Mouse (Mus musculus): Measurements from ENCODE around the gene Cdh3. TPM values are rescaled to one million over a fixed set of nuclear protein-coding genes. Genes with fewer than 3 reads are reported as not detected.

Gene Cdh3
- polyA plus RNA-seq, 1 experiment from 2014 or later, result 2.6 TPM

DNA sequence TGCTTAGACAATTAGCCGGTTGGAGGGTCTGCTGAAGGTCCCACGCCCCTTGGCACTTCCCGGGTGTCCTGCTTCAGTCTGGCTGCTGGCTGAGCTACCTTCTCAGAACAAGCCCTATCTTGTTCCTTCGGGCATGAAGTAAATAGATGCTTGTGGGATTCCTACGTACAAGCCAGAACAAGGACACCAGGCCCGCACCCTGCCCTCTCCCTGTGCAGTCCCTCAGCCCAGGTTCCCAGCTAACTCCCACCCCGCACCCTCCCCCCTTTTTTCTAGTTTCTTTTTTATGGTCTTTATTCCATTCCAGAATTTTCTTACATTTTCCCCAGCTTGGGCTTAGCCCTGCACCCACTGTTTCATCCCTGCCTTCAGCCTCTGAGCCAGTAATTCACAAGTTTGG lies 9.9 kb downstream of the Cdh3 start:
- H3K9ac ChIP-seq (replicated peaks; ENCODE audit: low read depth), result no peak overlapping the region
- no peaks in the 10 kb centered on the region for H3K27me3 ChIP-seq (replicated peaks; ENCODE audit: insufficient read depth, low read length)
- DNase-seq (ENCODE audit: low spot score) (no peak), ATAC-seq (no peak)
- no peaks in the 10 kb centered on the region for H3K9me3 ChIP-seq (ENCODE audit: low read length)
- H3K27ac ChIP-seq (ENCODE audit: low read length), result no peak overlapping the region
- no peaks in the 10 kb centered on the region for H3K4me1 ChIP-seq (ENCODE audit: insufficient read depth, low read depth, low read length)
- TF ChIP-seq EP300 (IDR thresholded peaks at IDR 0.05) (no peak), CTCF (IDR thresholded peaks at IDR 0.05) (no peak)
- H3K36me3 ChIP-seq (ENCODE audit: insufficient read depth, low read length), result no peaks in the 10 kb centered on the region
- no peak overlapping the region for H3K4me3 ChIP-seq (ENCODE audit: low read depth, low read length)
- 71% methylated on average over 7 of the region's 7 CpGs for WGBS
- H3K4me2 ChIP-seq (replicated peaks; ENCODE audit: low read depth, low read length), result no peak overlapping the region

GRCm38 (mm10) chr8:106521845-106522244 lies 11.2 kb downstream of the Cdh3 start:
- no peak for TF ChIP-seq EP300 (IDR thresholded peaks at IDR 0.05)
- no peak for TF ChIP-seq CTCF (IDR thresholded peaks at IDR 0.05)
- Histone ChIP-seq H3K4me2 (replicated peaks; ENCODE audit: low read depth, low read length) (no peak overlapping the region), H3K27me3 (replicated peaks; ENCODE audit: insufficient read depth, low read length) (no peaks in the 10 kb centered on the region), H3K4me1 (ENCODE audit: insufficient read depth, low read depth, low read length) (no peaks in the 10 kb centered on the region), H3K9me3 (ENCODE audit: low read length) (no peaks in the 10 kb centered on the region), H3K36me3 (ENCODE audit: insufficient read depth, low read length) (no peaks in the 10 kb centered on the region), H3K9ac (replicated peaks; ENCODE audit: low read depth) (no peak overlapping the region), H3K4me3 (ENCODE audit: low read depth, low read length) (no peak overlapping the region), H3K27ac (ENCODE audit: low read length) (no peak overlapping the region)
- DNase-seq (ENCODE audit: low spot score), result no peak
- ATAC-seq, result no peak
- WGBS, result 27% methylated on average over 9 of the region's 9 CpGs

- H3K36me3 ChIP-seq (ENCODE audit: insufficient read depth, low read length), result no peaks in the 10 kb centered on the region
- no peak overlapping the region for H3K4me2 ChIP-seq (replicated peaks; ENCODE audit: low read depth, low read length)
- no peak for ATAC-seq
- no peak overlapping the region for H3K4me3 ChIP-seq (ENCODE audit: low read depth, low read length)
- H3K9me3 ChIP-seq (ENCODE audit: low read length), result no peaks in the 10 kb centered on the region
- H3K27ac ChIP-seq (ENCODE audit: low read length), result no peak overlapping the region
- TF ChIP-seq EP300 (IDR thresholded peaks at IDR 0.05) (no peak), CTCF (IDR thresholded peaks at IDR 0.05) (no peak)
- H3K27me3 ChIP-seq (replicated peaks; ENCODE audit: insufficient read depth, low read length), result no peaks in the 10 kb centered on the region
- H3K9ac ChIP-seq (replicated peaks; ENCODE audit: low read depth), result no peak overlapping the region
- no peaks in the 10 kb centered on the region for H3K4me1 ChIP-seq (ENCODE audit: insufficient read depth, low read depth, low read length)
- DNase-seq (ENCODE audit: low spot score), result no peak
- WGBS, result 62% methylated on average over 6 of the region's 6 CpGs
Measured at GRCm38 (mm10) chr8:106526725-106527124, 16.0 kb downstream of the Cdh3 start.

DNA sequence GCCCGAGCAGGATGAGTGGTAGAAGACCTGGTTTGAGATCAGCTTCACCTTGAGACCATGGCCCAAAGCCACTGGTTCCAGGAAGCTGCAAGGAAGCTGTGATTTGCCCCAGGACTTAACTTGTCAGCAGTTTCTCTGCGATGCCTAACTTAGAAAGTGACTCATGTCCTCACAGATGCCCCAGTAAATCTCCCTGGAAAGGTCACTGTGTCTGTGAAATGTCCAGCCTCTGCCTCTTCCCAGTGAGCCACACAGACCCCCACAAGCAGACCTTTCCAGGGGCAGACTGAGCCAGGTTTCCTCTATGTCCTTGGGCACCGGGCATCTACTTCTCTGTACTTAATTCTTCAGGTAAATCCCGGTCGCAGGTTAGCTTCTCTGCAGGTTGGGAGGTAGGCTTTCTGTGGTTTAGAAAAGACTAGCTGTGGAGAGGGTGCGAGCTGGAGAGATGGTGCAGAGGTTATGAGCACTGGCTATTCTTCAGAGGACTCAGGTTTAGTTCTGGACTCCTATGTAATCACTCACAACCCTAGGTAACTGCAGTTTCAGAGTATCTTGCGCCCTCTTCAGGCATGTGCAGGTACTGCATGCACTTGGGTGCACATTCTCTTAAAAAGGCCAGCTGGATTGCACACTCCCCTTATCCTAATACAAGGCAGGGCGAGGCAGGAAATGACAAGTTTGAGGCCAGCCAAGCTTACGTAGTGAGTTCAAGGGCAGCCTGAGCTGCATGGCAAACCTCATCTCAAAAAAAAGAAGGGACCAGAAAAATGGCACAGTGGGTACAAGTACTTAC lies 16.7 kb downstream of the Cdh3 start:
- no peak for DNase-seq (ENCODE audit: low spot score)
- Histone ChIP-seq H3K27ac (ENCODE audit: low read length) (no peak overlapping the region), H3K9ac (replicated peaks; ENCODE audit: low read depth) (no peak overlapping the region), H3K36me3 (ENCODE audit: insufficient read depth, low read length) (no peaks in the 10 kb centered on the region), H3K9me3 (ENCODE audit: low read length) (no peaks in the 10 kb centered on the region), H3K4me1 (ENCODE audit: insufficient read depth, low read depth, low read length) (no peaks in the 10 kb centered on the region), H3K27me3 (replicated peaks; ENCODE audit: insufficient read depth, low read length) (no peaks in the 10 kb centered on the region), H3K4me2 (replicated peaks; ENCODE audit: low read depth, low read length) (no peak overlapping the region), H3K4me3 (ENCODE audit: low read depth, low read length) (no peak overlapping the region)
- TF ChIP-seq EP300 (IDR thresholded peaks at IDR 0.05), result no peak
- TF ChIP-seq CTCF (IDR thresholded peaks at IDR 0.05), result peak; percentile 65
- WGBS, result 86% methylated on average over 9 of the region's 9 CpGs
- no peak for ATAC-seq

DNA sequence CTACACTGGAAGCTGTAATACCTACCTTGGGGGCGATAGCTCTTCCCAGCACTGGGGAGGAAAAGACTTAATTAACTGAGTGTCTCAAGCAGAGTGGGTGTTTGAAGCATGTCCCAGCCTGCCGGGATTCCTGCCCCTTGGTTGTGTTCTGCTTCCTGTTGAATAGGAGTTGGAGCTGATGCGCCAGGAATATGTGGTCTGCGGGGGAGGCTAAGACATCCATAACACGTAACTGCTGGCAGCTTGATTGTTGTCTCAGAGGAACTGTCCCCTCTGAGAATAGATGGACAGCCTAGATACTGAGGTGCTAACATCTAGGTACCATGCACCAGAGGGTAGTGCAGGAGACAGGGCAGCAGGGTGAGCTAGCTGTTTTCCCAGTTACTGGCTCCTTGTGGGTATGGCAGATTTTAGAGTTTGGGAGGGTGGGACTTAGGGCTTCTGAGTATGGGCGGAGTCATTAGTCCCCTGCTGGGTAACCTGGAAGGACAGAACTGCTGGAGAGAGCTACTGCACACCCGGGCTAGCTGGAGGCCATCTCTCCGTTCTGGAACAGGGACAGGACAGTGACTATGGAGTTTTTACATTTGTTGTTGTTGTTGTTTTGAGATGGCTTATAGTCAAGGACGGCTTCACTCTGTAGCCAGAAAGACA lies 18.0 kb downstream of the Cdh3 start:
- Histone ChIP-seq H3K9ac (replicated peaks; ENCODE audit: low read depth) (no peak overlapping the region), H3K27ac (ENCODE audit: low read length) (no peak overlapping the region), H3K36me3 (ENCODE audit: insufficient read depth, low read length) (no peaks in the 10 kb centered on the region), H3K9me3 (ENCODE audit: low read length) (no peaks in the 10 kb centered on the region), H3K4me3 (ENCODE audit: low read depth, low read length) (no peak overlapping the region), H3K27me3 (replicated peaks; ENCODE audit: insufficient read depth, low read length) (no peaks in the 10 kb centered on the region), H3K4me1 (ENCODE audit: insufficient read depth, low read depth, low read length) (no peaks in the 10 kb centered on the region), H3K4me2 (replicated peaks; ENCODE audit: low read depth, low read length) (no peak overlapping the region)
- TF ChIP-seq CTCF (IDR thresholded peaks at IDR 0.05), result no peak
- TF ChIP-seq EP300 (IDR thresholded peaks at IDR 0.05), result no peak
- DNase-seq (ENCODE audit: low spot score) (no peak), ATAC-seq (no peak)
- WGBS, result 70% methylated on average over 9 of the region's 9 CpGs

DNA sequence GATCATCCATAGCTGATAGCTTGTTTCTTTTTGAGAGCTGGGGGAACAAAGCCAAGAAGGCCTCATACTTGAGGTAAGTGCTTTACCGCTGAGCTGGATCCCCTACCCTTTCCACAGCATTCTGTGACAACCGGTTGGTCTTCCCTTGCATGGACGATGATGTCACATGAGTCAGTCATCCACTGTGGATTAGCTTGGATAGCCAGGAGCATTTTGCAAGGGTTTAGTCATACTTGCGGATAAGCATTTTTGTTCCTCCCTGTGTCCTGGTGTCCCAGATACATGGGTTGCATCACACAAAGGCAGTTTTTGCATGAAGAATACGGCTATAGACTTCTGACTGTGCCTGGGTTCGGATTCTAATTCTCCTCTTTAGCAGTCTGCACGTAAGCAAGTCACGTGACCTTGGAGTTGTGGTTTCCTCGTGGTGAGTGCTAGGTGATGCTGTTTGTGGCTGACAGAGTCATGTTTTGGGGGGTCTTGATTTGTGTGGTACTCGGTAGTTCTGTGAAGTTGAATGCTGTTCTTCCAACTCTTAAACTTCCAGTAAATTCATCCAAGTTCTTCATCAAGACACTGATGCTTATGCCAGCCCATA lies 19.3 kb downstream of the Cdh3 start:
- no peaks in the 10 kb centered on the region for H3K36me3 ChIP-seq (ENCODE audit: insufficient read depth, low read length)
- no peak overlapping the region for H3K4me3 ChIP-seq (ENCODE audit: low read depth, low read length)
- H3K27ac ChIP-seq (ENCODE audit: low read length), result no peak overlapping the region
- no peak overlapping the region for H3K9ac ChIP-seq (replicated peaks; ENCODE audit: low read depth)
- DNase-seq (ENCODE audit: low spot score), result peak; percentile 27
- H3K4me1 ChIP-seq (ENCODE audit: insufficient read depth, low read depth, low read length), result no peaks in the 10 kb centered on the region
- 88% methylated on average over 10 of the region's 10 CpGs for WGBS
- no peaks in the 10 kb centered on the region for H3K27me3 ChIP-seq (replicated peaks; ENCODE audit: insufficient read depth, low read length)
- ATAC-seq, result 0 out of 2 replicates have a peak, but pooled peaks have one; percentile 23
- no peak overlapping the region for H3K4me2 ChIP-seq (replicated peaks; ENCODE audit: low read depth, low read length)
- H3K9me3 ChIP-seq (ENCODE audit: low read length), result no peaks in the 10 kb centered on the region
- TF ChIP-seq CTCF (IDR thresholded peaks at IDR 0.05), result no peak
- TF ChIP-seq EP300 (IDR thresholded peaks at IDR 0.05), result no peak
